Mouse (Mus musculus) embryonic facial prominence, embryonic 10.5 days (tissue): ENCODE measurements around the gene Fastkd5. TPM values are rescaled to one million over a fixed set of nuclear protein-coding genes. Genes with fewer than 3 reads are reported as not detected.
"Not testable (repeated sequence)": the region's sequence is repeated elsewhere in the genome, so short reads cannot be mapped to it uniquely, and the experiment has no call there.

Source experiments
- DNase-seq: peaks from one replicate; pipeline ENCODE4 v3.0.0-alpha.2; 2017; ENCODE audit warnings: low spot score
- H3K27ac ChIP-seq: fragments of 300-500 bp; sonication (generic); replicated peaks from 2 replicates; pipeline ENCODE4 v1.5.1; 2016; ENCODE audit warnings: mild to moderate bottlenecking
- H3K27me3 ChIP-seq: fragments of 300-500 bp; sonication (generic); replicated peaks from 2 replicates; pipeline ENCODE4 v1.6.1; 2016; ENCODE audit warnings: low read depth, mild to moderate bottlenecking; ENCODE audit not compliant: poor library complexity, severe bottlenecking
- H3K36me3 ChIP-seq: fragments of 300-500 bp; sonication (generic); replicated peaks from 2 replicates; pipeline ENCODE4 v1.6.1; 2016; ENCODE audit warnings: mild to moderate bottlenecking, moderate library complexity
- H3K4me1 ChIP-seq: fragments of 300-500 bp; sonication (generic); 2 replicates; pipeline ENCODE4 v1.6.1; 2016
- H3K4me3 ChIP-seq: fragments of 300-500 bp; sonication (generic); 2 replicates; pipeline ENCODE4 v1.5.1; 2016; ENCODE audit warnings: mild to moderate bottlenecking, moderate library complexity
- H3K9me3 ChIP-seq: fragments of 300-500 bp; sonication (generic); 2 replicates; pipeline ENCODE4 v1.6.1; 2016; ENCODE audit warnings: mild to moderate bottlenecking
- WGBS: fragments of 180-500 bp; shearing (Covaris S2); methylation state at CpG from one replicate; pipeline ENCODE4 v1.1.7; 2016; 5-methylcytosine and 5-hydroxymethylcytosine counted together
- polyA plus RNA-seq: library from polyadenylated mRNA; unstranded; fragments of >200 nt; fragmentation: Nextera tagmentation; extraction: Ambion mirVana; gene quantifications from 2 replicates; pipeline ENCODE4 v1.2.1, GENCODE M21; 2016

The Fastkd5 gene
- 23.3 and 25.5 TPM in 2 replicates for polyA plus RNA-seq

GRCm38 (mm10) chr2:130629839-130630203 is at the start of gene Fastkd5, which contains the start of gene Ubox5:
TSS of gene Fastkd5 (minus strand) at chr2:130630027.
TSS of gene Ubox5 (minus strand) at chr2:130630038.
- peaks cover 19% of the 10 kb centered on the region for H3K27me3 ChIP-seq
- peaks cover 37% of the 10 kb centered on the region for H3K4me1 ChIP-seq
- no peaks in the 10 kb centered on the region for H3K9me3 ChIP-seq
- DNase-seq, result peak; percentile 89
- peaks cover 34% of the 10 kb centered on the region for H3K36me3 ChIP-seq
- H3K27ac ChIP-seq, result peak within 1 kb of the TSS; percentile 92
- H3K4me3 ChIP-seq, result peak within 1 kb of the TSS; percentile 100
- under 1% methylated on average over 25 of the region's 25 CpGs for WGBS

DNA sequence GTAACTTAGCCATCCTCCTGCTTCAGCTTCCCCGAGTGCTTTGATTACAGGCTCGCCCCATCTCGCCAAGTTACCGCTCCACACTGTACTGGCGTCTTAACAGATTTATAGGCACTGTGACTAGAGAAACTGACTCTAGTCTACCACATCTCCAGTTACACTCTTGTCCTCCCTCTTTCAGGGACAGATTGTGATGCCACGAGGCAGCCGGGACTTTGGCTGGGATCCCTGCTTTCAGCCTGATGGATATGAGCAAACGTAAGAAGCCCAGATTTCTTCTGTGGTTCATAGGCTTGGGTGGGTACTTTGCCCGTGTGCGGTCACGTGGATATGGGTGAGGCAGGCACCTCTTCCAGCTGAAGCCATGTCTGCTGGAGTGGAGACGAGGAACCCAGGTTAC is 49.3 kb upstream of the Fastkd5 start:
- peaks cover 100% of the 10 kb centered on the region for H3K36me3 ChIP-seq
- DNase-seq, result no peak
- WGBS, result 95% methylated on average over 12 of the region's 12 CpGs

GRCm38 (mm10) chr2:130677211-130677610 is 47.4 kb upstream of the Fastkd5 start:
- no peak overlapping the region for H3K4me3 ChIP-seq
- H3K27ac ChIP-seq, result no peak overlapping the region
- 92% methylated on average over 10 of the region's 10 CpGs for WGBS
- peaks cover 98% of the 10 kb centered on the region for H3K36me3 ChIP-seq
- no peaks in the 10 kb centered on the region for H3K4me1 ChIP-seq
- no peaks in the 10 kb centered on the region for H3K9me3 ChIP-seq
- no peak for DNase-seq
- H3K27me3 ChIP-seq, result no peaks in the 10 kb centered on the region

More for the DNA sequence above, 49.3 kb upstream of the Fastkd5 start:
- no peaks in the 10 kb centered on the region for H3K4me1 ChIP-seq
- H3K27me3 ChIP-seq, result no peaks in the 10 kb centered on the region
- no peak overlapping the region for H3K4me3 ChIP-seq
- no peak overlapping the region for H3K27ac ChIP-seq
- H3K9me3 ChIP-seq, result no peaks in the 10 kb centered on the region

DNA sequence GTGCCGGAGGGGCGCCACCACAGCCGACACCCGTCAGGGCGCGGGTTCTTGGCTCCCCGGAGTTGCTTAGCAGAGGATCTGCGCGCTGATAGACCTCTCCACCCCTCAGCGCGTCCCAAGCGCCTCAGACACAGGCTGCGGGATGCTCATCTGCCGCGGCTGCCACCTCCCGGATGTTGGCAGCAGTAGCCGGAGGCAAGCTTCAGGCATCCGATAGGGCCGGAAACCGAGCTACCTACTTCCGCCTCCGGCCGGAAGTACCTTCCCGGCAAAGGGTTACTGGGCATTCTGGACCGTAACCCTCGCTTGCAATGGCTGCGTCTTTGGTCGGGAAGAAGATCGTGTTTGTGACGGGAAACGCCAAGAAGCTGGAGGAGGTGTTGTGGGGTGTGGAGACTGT is 37.7 kb upstream of the Fastkd5 start, which contains the start of gene Itpa:
Gene Itpa (plus strand): TSS at position 52 of the 400 bp plus-strand sequence.
- H3K36me3 ChIP-seq, result peaks cover 22% of the 10 kb centered on the region
- no peaks in the 10 kb centered on the region for H3K27me3 ChIP-seq
- peak within 1 kb of the TSS; percentile 90 for H3K27ac ChIP-seq
- H3K4me3 ChIP-seq, result peak within 1 kb of the TSS; percentile 80
- H3K9me3 ChIP-seq, result no peaks in the 10 kb centered on the region
- DNase-seq, result peak; percentile 91
- WGBS, result under 1% methylated on average over 31 of the region's 31 CpGs
- H3K4me1 ChIP-seq, result peaks cover 42% of the 10 kb centered on the region

DNA sequence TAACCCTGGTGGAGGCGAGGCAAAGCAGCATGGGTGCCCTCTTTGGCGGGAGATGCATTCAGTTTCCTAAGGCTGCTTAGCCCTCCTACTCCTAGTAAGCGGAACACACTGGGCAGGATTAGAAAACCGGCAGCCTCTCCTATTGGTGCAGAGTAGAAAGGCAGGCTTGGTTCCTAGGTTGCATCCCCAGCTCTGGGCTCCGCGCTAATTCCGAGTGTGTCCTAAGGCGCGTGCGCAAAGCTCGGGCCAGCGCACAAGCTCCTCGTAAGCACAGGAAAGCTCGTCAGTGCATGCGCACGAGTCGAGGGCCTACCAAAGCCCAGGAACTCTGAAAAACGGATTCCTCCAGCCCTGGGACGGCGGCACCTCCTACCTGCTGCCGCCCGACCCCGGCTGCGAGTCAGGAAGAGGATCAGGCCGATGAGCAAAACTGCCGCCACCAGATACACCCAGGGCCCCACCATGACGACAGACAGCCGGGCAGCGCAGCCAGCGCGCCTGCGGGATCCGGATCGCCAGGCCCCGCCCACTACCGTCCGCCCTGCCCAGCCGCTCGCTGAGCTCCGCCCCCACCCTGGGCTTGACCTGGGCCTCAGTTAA is 34.4 kb upstream of the Fastkd5 start, which contains the start of gene Ddrgk1:
Gene Ddrgk1 (minus strand): TSS at position 558 of the 600 bp plus-strand sequence.
- H3K36me3 ChIP-seq, result peaks cover 36% of the 10 kb centered on the region
- DNase-seq, result peak; percentile 94
- peak within 1 kb of the TSS; percentile 99 for H3K27ac ChIP-seq
- WGBS, result under 1% methylated on average over 40 of the region's 40 CpGs
- H3K27me3 ChIP-seq, result no peaks in the 10 kb centered on the region
- no peaks in the 10 kb centered on the region for H3K9me3 ChIP-seq
- peak within 1 kb of the TSS; percentile 76 for H3K4me3 ChIP-seq
- peaks cover 35% of the 10 kb centered on the region for H3K4me1 ChIP-seq

DNA sequence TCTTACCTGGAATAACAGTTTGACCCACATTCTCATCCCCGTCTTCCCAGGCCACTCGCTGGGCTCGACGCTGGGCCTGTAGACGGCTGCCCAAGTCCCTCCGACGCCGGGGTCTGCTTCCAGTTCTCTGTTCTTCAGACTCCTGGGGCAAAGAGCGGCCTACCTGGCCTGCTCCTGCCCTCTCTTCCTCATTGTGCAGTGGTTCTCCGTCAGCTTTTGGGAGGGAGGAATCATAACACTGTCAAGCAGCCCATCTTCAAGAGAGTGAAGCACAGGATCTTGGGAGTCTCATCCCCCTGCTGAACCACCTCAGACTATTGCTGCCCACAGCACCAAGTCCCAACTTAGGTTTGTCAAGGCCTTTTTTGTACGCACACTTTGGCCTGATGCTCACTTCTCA is 33.5 kb upstream of the Fastkd5 start:
- H3K4me1 ChIP-seq, result peaks cover 28% of the 10 kb centered on the region
- peaks cover 44% of the 10 kb centered on the region for H3K36me3 ChIP-seq
- peak overlapping the region; percentile 76 for H3K4me3 ChIP-seq
- 90% methylated on average over 11 of the region's 11 CpGs for WGBS
- no peaks in the 10 kb centered on the region for H3K27me3 ChIP-seq
- DNase-seq, result no peak
- no peaks in the 10 kb centered on the region for H3K9me3 ChIP-seq
- H3K27ac ChIP-seq, result peak overlapping the region; percentile 99

GRCm38 (mm10) chr2:130658530-130658929 is 28.7 kb upstream of the Fastkd5 start:
- H3K27me3 ChIP-seq, result no peaks in the 10 kb centered on the region
- no peak for DNase-seq
- H3K4me1 ChIP-seq, result peaks cover 11% of the 10 kb centered on the region
- no peak overlapping the region for H3K4me3 ChIP-seq
- no peak overlapping the region for H3K27ac ChIP-seq
- no peaks in the 10 kb centered on the region for H3K9me3 ChIP-seq
- 96% methylated on average over 10 of the region's 10 CpGs for WGBS
- peaks cover 92% of the 10 kb centered on the region for H3K36me3 ChIP-seq

- 0 out of 2 replicates have a peak, but pooled peaks cover under 1% of the 10 kb centered on the region for H3K4me1 ChIP-seq
- 88% methylated on average over 6 of the region's 6 CpGs for WGBS
- H3K27me3 ChIP-seq, result no peaks in the 10 kb centered on the region
- peaks cover 99% of the 10 kb centered on the region for H3K36me3 ChIP-seq
- H3K9me3 ChIP-seq, result no peaks in the 10 kb centered on the region
- DNase-seq, result no peak
- no peak overlapping the region for H3K27ac ChIP-seq
- H3K4me3 ChIP-seq, result no peak overlapping the region
Measured at GRCm38 (mm10) chr2:130657541-130657940, 27.7 kb upstream of the Fastkd5 start.

GRCm38 (mm10) chr2:130656536-130656935 is 26.7 kb upstream of the Fastkd5 start:
- H3K27me3 ChIP-seq, result no peaks in the 10 kb centered on the region
- H3K36me3 ChIP-seq, result peaks cover 93% of the 10 kb centered on the region
- H3K4me1 ChIP-seq, result no peaks in the 10 kb centered on the region
- no peak overlapping the region for H3K4me3 ChIP-seq
- no peak for DNase-seq
- no peak overlapping the region for H3K27ac ChIP-seq
- no peaks in the 10 kb centered on the region for H3K9me3 ChIP-seq
- WGBS, result 91% methylated on average over 9 of the region's 9 CpGs

DNA sequence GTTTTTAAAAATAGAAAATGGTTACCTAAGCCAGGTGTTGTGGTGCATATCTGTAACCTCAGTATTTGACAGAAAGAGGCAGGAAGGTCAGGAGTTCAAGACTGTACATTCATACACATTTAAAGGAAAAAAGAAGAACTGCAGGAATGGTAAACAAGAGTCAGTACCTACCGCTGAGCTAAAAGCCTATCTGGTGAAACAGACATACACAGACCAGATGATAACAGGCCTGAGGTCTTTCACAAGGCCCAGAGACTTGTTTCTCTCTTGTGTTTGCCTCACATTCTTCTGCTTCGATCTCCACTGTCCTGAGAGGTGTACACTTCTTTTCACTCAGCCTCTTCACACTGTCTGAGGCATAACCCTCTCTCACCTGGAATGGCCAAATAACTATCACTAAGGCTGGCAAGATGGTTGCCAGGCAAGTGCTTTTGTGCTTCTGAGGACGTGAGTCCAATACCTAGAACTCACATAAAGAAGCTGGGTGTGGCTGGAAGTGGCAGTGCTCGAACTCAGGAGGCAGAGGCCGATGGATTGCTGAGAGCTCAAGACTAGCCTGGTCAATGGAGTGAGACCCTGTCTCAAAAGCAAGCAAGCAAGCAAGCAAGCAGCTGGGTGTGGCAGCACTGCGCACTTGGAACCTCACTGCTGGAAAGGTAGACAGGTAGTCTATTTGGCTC is 26.0 kb upstream of the Fastkd5 start:
- Histone ChIP-seq H3K4me3 (no peak overlapping the region), H3K9me3 (no peaks in the 10 kb centered on the region), H3K27ac (no peak overlapping the region), H3K4me1 (no peaks in the 10 kb centered on the region), H3K36me3 (peaks cover 89% of the 10 kb centered on the region), H3K27me3 (no peaks in the 10 kb centered on the region)
- DNase-seq, result no peak
- 89% methylated on average over 6 of the region's 6 CpGs for WGBS

- H3K27ac ChIP-seq, result no peak overlapping the region
- H3K9me3 ChIP-seq, result no peaks in the 10 kb centered on the region
- 87% methylated on average over 1 of the region's 1 CpGs for WGBS
- H3K36me3 ChIP-seq, result peaks cover 83% of the 10 kb centered on the region
- no peaks in the 10 kb centered on the region for H3K27me3 ChIP-seq
- DNase-seq, result no peak
- H3K4me3 ChIP-seq, result no peak overlapping the region
- H3K4me1 ChIP-seq, result no peaks in the 10 kb centered on the region
Measured at GRCm38 (mm10) chr2:130653760-130654159, 23.9 kb upstream of the Fastkd5 start.

- H3K9me3 ChIP-seq, result no peaks in the 10 kb centered on the region
- H3K27ac ChIP-seq, result no peak overlapping the region
- no peaks in the 10 kb centered on the region for H3K27me3 ChIP-seq
- H3K4me1 ChIP-seq, result no peaks in the 10 kb centered on the region
- WGBS, result 86% methylated on average over 2 of the region's 2 CpGs
- no peak for DNase-seq
- peaks cover 79% of the 10 kb centered on the region for H3K36me3 ChIP-seq
- H3K4me3 ChIP-seq, result no peak overlapping the region
Measured at GRCm38 (mm10) chr2:130653303-130653702, 23.5 kb upstream of the Fastkd5 start.

GRCm38 (mm10) chr2:130649028-130649427 is 19.2 kb upstream of the Fastkd5 start:
- DNase-seq, H3K4me3 ChIP-seq, H3K27ac ChIP-seq, H3K27me3 ChIP-seq, H3K9me3 ChIP-seq, H3K4me1 ChIP-seq: not testable (repeated sequence)
- WGBS, result 82% methylated on average over 6 of the region's 6 CpGs
- H3K36me3 ChIP-seq, result peaks cover 45% of the 10 kb centered on the region
